Mouse (Mus musculus): ENCODE data around the gene Ppp4r3a.

Ppp4r3a gene

GRCm38 (mm10) chr12:100993146-100993545, 90.4 kb downstream of the Ppp4r3a start:
- DNase-seq (ENCODE audit: low spot score in 2 of 2): no peak

DNA sequence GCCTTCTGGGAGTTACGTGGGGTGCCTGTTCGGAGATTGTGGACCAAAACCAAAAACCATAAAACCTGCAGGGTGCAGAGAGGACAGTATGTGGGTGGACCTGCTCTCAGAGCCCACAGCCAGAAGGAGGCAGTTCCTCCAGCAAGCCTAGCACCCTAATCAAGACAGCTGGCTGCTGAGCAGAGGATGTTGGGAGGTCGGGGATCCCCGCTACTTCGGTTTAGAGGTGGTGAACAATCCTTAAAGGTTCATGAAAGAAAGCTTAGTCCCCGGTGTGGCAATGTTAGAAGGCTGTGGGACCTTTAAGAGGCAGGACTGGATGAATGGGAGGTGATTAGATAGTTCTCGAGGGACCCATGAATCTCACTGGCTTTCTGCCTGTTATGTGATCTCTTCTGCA, 91.0 kb downstream of the Ppp4r3a start:
- DNase-seq (ENCODE audit: low spot score in 2 of 2): no peak

GRCm38 (mm10) chr12:100991119-100991518, 92.4 kb downstream of the Ppp4r3a start:
- no peak for DNase-seq (ENCODE audit: low spot score in 2 of 2)

GRCm38 (mm10) chr12:100990291-100990690, 93.2 kb downstream of the Ppp4r3a start:
- DNase-seq (ENCODE audit: low spot score in 2 of 2): no peak

GRCm38 (mm10) chr12:100989780-100990288, 93.7 kb downstream of the Ppp4r3a start:
- no peak for DNase-seq (ENCODE audit: low spot score in 2 of 2)
